Mouse (Mus musculus) CH12.LX (cell line): Measurements from ENCODE around the gene Iqcn. TPM values are rescaled to one million over a fixed set of nuclear protein-coding genes. Genes with fewer than 3 reads are reported as not detected.

Experiments
- DNase-seq: peaks from one replicate; pipeline ENCODE4 v3.0.0-alpha.2; 2013; ENCODE audit errors: extremely low read depth
- H3K27ac ChIP-seq: 2 replicates; pipeline ENCODE4 v1.5.1; 2012; ENCODE audit warnings: low read depth, mild to moderate bottlenecking, control low read depth, moderate library complexity; ENCODE audit not compliant: insufficient read depth
- H3K27me3 ChIP-seq: replicated peaks from 2 replicates; pipeline ENCODE3; 2012; ENCODE audit warnings: inconsistent platforms
- H3K36me3 ChIP-seq, 2 experiments: replicated peaks in 1 of 2; 2 replicates each; pipeline versions ENCODE3 to v1.6.1; 2012; ENCODE audit warnings: inconsistent platforms in 1 of 2, low read length in 1 of 2, mild to moderate bottlenecking in 1 of 2, mixed read lengths in 1 of 2, moderate library complexity in 1 of 2; ENCODE audit not compliant: control insufficient read depth in 1 of 2, insufficient read depth in 1 of 2
- H3K4me1 ChIP-seq, 2 experiments: 2 replicates each; pipeline ENCODE4 v1.6.1; 2012; ENCODE audit warnings: inconsistent platforms in 1 of 2, moderate library complexity in 1 of 2; ENCODE audit not compliant: insufficient read depth in 2 of 2, control insufficient read depth in 1 of 2
- H3K4me2 ChIP-seq: 2 replicates; pipeline ENCODE4 v1.6.1; 2012; ENCODE audit warnings: low read depth, mild to moderate bottlenecking, control low read depth; ENCODE audit not compliant: poor library complexity, insufficient read depth, severe bottlenecking
- H3K4me3 ChIP-seq, 3 experiments: fragments of 150-350 bp in 1 of 3; sonication (generic) in 1 of 3; replicated peaks in 1 of 3; 2 replicates each; pipeline versions ENCODE3 to v1.5.1; 2011 to 2012; ENCODE audit warnings: low read depth in 2 of 3, low read length in 2 of 3, mild to moderate bottlenecking in 2 of 3, moderate library complexity in 2 of 3, control low read depth in 1 of 3, improper control_type of control experiment in 1 of 3, inconsistent platforms in 1 of 3, mixed read lengths in 1 of 3; ENCODE audit not compliant: poor library complexity in 1 of 3
- H3K79me2 ChIP-seq: replicated peaks from 2 replicates; pipeline ENCODE4 v1.6.1; 2012; ENCODE audit warnings: mild to moderate bottlenecking, moderate library complexity; ENCODE audit not compliant: control insufficient read depth, poor library complexity, insufficient read depth, severe bottlenecking; ENCODE audit errors: extremely low read depth
- H3K9ac ChIP-seq: 2 replicates; pipeline ENCODE4 v1.6.1; 2012; ENCODE audit warnings: low read depth, mild to moderate bottlenecking, control low read depth, moderate library complexity; ENCODE audit not compliant: insufficient read depth
- H3K9me3 ChIP-seq: replicated peaks from 2 replicates; pipeline ENCODE3; 2012; ENCODE audit warnings: low read length, inconsistent platforms, mixed read lengths
- BHLHE40 ChIP-seq: IDR thresholded peaks from 2 replicates; pipeline ENCODE4 v1.6.1; 2011; ENCODE audit warnings: mild to moderate bottlenecking, low read depth, low read length, improper control_type of control experiment
- CTCF ChIP-seq, 2 experiments: IDR thresholded peaks in 1 of 2; conservative IDR thresholded peaks in 1 of 2; 2 replicates each; pipeline ENCODE4 v1.5.1; 2011 to 2012; ENCODE audit warnings: low read depth in 2 of 2, low read length in 2 of 2, improper control_type of control experiment in 1 of 2, inconsistent platforms in 1 of 2, mild to moderate bottlenecking in 1 of 2, moderate library complexity in 1 of 2
- EP300 ChIP-seq: IDR thresholded peaks from 2 replicates; pipeline ENCODE4 v1.6.1; 2011; ENCODE audit warnings: low read length, improper control_type of control experiment
- ETS1 ChIP-seq: conservative IDR thresholded peaks from 2 replicates; pipeline ENCODE4 v1.6.1; 2012; ENCODE audit warnings: low read depth, mild to moderate bottlenecking, inconsistent platforms, low read length, improper control_type of control experiment, moderate library complexity
- GABPA ChIP-seq: IDR thresholded peaks from 2 replicates; pipeline ENCODE4 v1.6.1; 2012; ENCODE audit warnings: low read depth, low read length, improper control_type of control experiment, inconsistent platforms; ENCODE audit not compliant: insufficient replicate concordance
- HCFC1 ChIP-seq: IDR thresholded peaks from 2 replicates; pipeline ENCODE4 v1.6.1; 2012; ENCODE audit warnings: low read depth, mild to moderate bottlenecking, inconsistent platforms, low read length, improper control_type of control experiment
- IRF4 ChIP-seq: IDR thresholded peaks from 2 replicates; pipeline ENCODE4 v1.6.1; 2014; ENCODE audit warnings: low read depth, mild to moderate bottlenecking, inconsistent platforms, low read length, improper control_type of control experiment
- MAZ ChIP-seq: IDR thresholded peaks from 2 replicates; pipeline ENCODE4 v1.6.1; 2012; ENCODE audit warnings: low read depth, mild to moderate bottlenecking, inconsistent platforms, low read length, improper control_type of control experiment, moderate library complexity
- MXI1 ChIP-seq: IDR thresholded peaks from 2 replicates; pipeline ENCODE4 v1.6.1; 2011; ENCODE audit warnings: mild to moderate bottlenecking, low read depth, low read length, improper control_type of control experiment
- MYC ChIP-seq: IDR thresholded peaks from 2 replicates; pipeline ENCODE4 v1.6.1; 2011; ENCODE audit warnings: low read depth, mild to moderate bottlenecking, improper control_type of control experiment, low read length
- NELFE ChIP-seq: IDR thresholded peaks from 2 replicates; pipeline ENCODE4 v1.6.1; 2011; ENCODE audit warnings: low read depth, low read length, improper control_type of control experiment
- NRF1 ChIP-seq: IDR thresholded peaks from 2 replicates; pipeline ENCODE4 v1.6.1; 2014; ENCODE audit warnings: low read depth, mild to moderate bottlenecking, inconsistent platforms, low read length, improper control_type of control experiment, moderate library complexity
- PAX5 ChIP-seq: IDR thresholded peaks from 2 replicates; pipeline ENCODE4 v1.6.1; 2012; ENCODE audit warnings: low read length, inconsistent platforms, mixed read lengths
- POLR2A ChIP-seq: IDR thresholded peaks from 2 replicates; pipeline ENCODE4 v1.6.1; 2011; ENCODE audit warnings: low read depth, mild to moderate bottlenecking, improper control_type of control experiment, low read length
- RCOR1 ChIP-seq: conservative IDR thresholded peaks from 2 replicates; pipeline ENCODE4 v1.6.1; 2012; ENCODE audit warnings: low read depth, mild to moderate bottlenecking, inconsistent platforms, low read length, improper control_type of control experiment
- SIN3A ChIP-seq: IDR thresholded peaks from 2 replicates; pipeline ENCODE4 v1.6.1; 2012; ENCODE audit warnings: low read length, improper control_type of control experiment, inconsistent platforms
- SMC3 ChIP-seq: IDR thresholded peaks from 2 replicates; pipeline ENCODE4 v1.6.1; 2011; ENCODE audit warnings: low read depth, low read length, improper control_type of control experiment
- TCF12 ChIP-seq: IDR thresholded peaks from 2 replicates; pipeline ENCODE4 v1.6.1; 2014; ENCODE audit warnings: low read depth, mild to moderate bottlenecking, inconsistent platforms, low read length, improper control_type of control experiment
- UBTF ChIP-seq: IDR thresholded peaks from 2 replicates; pipeline ENCODE4 v1.6.1; 2012; ENCODE audit warnings: low read depth, mild to moderate bottlenecking, inconsistent platforms, low read length, improper control_type of control experiment, moderate library complexity
- USF1 ChIP-seq: IDR thresholded peaks from 2 replicates; pipeline ENCODE4 v1.6.1; 2014; ENCODE audit warnings: low read depth, mild to moderate bottlenecking, inconsistent platforms, low read length, improper control_type of control experiment
- USF2 ChIP-seq: conservative IDR thresholded peaks from 2 replicates; pipeline ENCODE4 v1.6.1; 2011; ENCODE audit warnings: low read depth, low read length, improper control_type of control experiment
- ZKSCAN1 ChIP-seq: IDR thresholded peaks from 2 replicates; pipeline ENCODE4 v1.6.1; 2012; ENCODE audit warnings: low read depth, inconsistent platforms, low read length, improper control_type of control experiment, borderline replicate concordance
- ZMIZ1 ChIP-seq: IDR thresholded peaks from 2 replicates; pipeline ENCODE4 v1.6.1; 2012; ENCODE audit warnings: low read depth, mild to moderate bottlenecking, inconsistent platforms, low read length, improper control_type of control experiment
- dilution Hi-C: fragments of 300-500 bp; cut with MboI; formaldehyde crosslinking; loops from 2 replicates; pipeline ENCODE4 v1.14.3; 2020; ENCODE audit warnings: low sequenced_read_pairs; ENCODE audit not compliant: extremely low pct_unique_long_range_greater_than_20kb, extremely low pct_ligation_motif_present
- in situ Hi-C: fragments of 300-500 bp; cut with MboI; formaldehyde crosslinking; loops from 3 replicates; pipeline ENCODE4 v1.14.3; 2019; ENCODE audit warnings: low sequenced_read_pairs, low pct_ligation_motif_present, low pct_unique_long_range_greater_than_20kb, mixed read lengths
- polyA plus RNA-seq: library from polyadenylated mRNA; unstranded; fragments of >175 nt; gene quantifications from 2 replicates; pipeline ENCODE4 v1.2.1, GENCODE M21; 2012; ENCODE audit warnings: low read depth; ENCODE audit not compliant: insufficient read length
- total RNA-seq, 2 experiments: library from RNA; depleted of rRNA; stranded (reverse); fragments of 300-350 nt in 1 of 2; fragments of >200 nt in 1 of 2; gene quantifications; 2 replicates each; pipeline ENCODE4 v1.2.3; 2012 to 2014

The Iqcn gene
- total and polyA plus RNA-seq, 3 experiments, result 0.07 TPM; not detected in 2

GRCm38 (mm10) chr8:70660273-70660725, 43.0 kb upstream of the Iqcn start, which contains the start of gene Pgpep1:
Pgpep1 (minus strand) TSS chr8:70660388.
- Histone ChIP-seq H3K27me3 (peaks cover 1% of the 10 kb centered on the region), H3K36me3 (peaks cover 4 to 27% of the 10 kb centered on the region in 2 experiments), H3K27ac (peak within 1 kb of the TSS; percentile 41), H3K4me1 (peaks cover 10 to 47% of the 10 kb centered on the region in 2 experiments), H3K4me2 (peak within 1 kb of the TSS; percentile 76), H3K79me2 (peaks cover 12% of the 10 kb centered on the region; the same call in 1 of the 2 replicates), H3K9me3 (no peaks in the 10 kb centered on the region), H3K4me3 (peak within 1 kb of the TSS; percentile 79 to 89 (median 80)), H3K9ac (peak within 1 kb of the TSS; percentile 77)
- in situ Hi-C loops, result loop anchor here (10.0 kb wide), 1 partner anchor 55 kb away; the partner anchor contains the start of gene Gm3336
- dilution Hi-C loops, result no loop called here
- DNase-seq, result peak; percentile 56
- no peak for TF ChIP-seq USF1
- TF ChIP-seq HCFC1, result no peak
- no peak for TF ChIP-seq ZMIZ1
- no peak for TF ChIP-seq RCOR1
- TF ChIP-seq NELFE, result no peak
- peak; percentile 62 for TF ChIP-seq MXI1
- TF ChIP-seq UBTF, result no peak
- TF ChIP-seq MAZ, result no peak
- TF ChIP-seq IRF4, result no peak
- TF ChIP-seq BHLHE40, result peak; percentile 58
- TF ChIP-seq CTCF (conservative IDR thresholded peaks at IDR 0.05 in 1 of 2, IDR thresholded peaks at IDR 0.05 in 1 of 2; ENCODE audit: low read depth in 2 of 2, low read length in 2 of 2), result no peak
- TF ChIP-seq POLR2A, result 0 out of 2 replicates have a peak, but pooled peaks have one; percentile 21
- TF ChIP-seq NRF1, result no peak
- TF ChIP-seq USF2, result no peak
- no peak for TF ChIP-seq GABPA
- no peak for TF ChIP-seq ETS1
- no peak for TF ChIP-seq SMC3
- TF ChIP-seq TCF12, result no peak
- TF ChIP-seq ZKSCAN1, result no peak
- no peak for TF ChIP-seq EP300
- TF ChIP-seq MYC, result no peak
- no peak for TF ChIP-seq SIN3A

GRCm38 (mm10) chr8:70663691-70664090, 39.6 kb upstream of the Iqcn start:
- Histone ChIP-seq H3K27me3 (peaks cover 1% of the 10 kb centered on the region), H3K4me2 (no peak overlapping the region), H3K9me3 (peaks cover 4% of the 10 kb centered on the region), H3K9ac (no peak overlapping the region), H3K36me3 (no peaks in the 10 kb centered on the region), H3K27ac (no peak overlapping the region)
- in situ Hi-C loops, result loop anchor here (10.0 kb wide), 1 partner anchor 51 kb away; the partner anchor contains the start of gene Gm3336
- no peak for DNase-seq
- dilution Hi-C loops, result no loop called here
- no peak for TF ChIP-seq BHLHE40
- TF ChIP-seq PAX5, result no peak
- TF ChIP-seq, all 38 proteins: peak for 0
- 0 out of 2 replicates have a peak, but pooled peaks cover 2% of the 10 kb centered on the region for H3K79me2 ChIP-seq
- H3K4me3 ChIP-seq, result no peak overlapping the region
- peaks cover 4 to 32% of the 10 kb centered on the region in 2 experiments for H3K4me1 ChIP-seq
